Mouse (Mus musculus) bone marrow, adult 2 months (tissue): ENCODE data around the gene Pdhx.

Experiments
- CTCF ChIP-seq: fragments of 200-500 bp; IDR thresholded peaks from 2 replicates; pipeline ENCODE4 v1.5.1; 2011; ENCODE audit warnings: low read length, control low read depth; ENCODE audit not compliant: control insufficient read depth, insufficient read depth
- POLR2A ChIP-seq: fragments of 200-500 bp; IDR thresholded peaks from 2 replicates; pipeline ENCODE4 v1.6.1; 2011; ENCODE audit warnings: low read depth, mild to moderate bottlenecking, control low read depth, low read length, borderline replicate concordance; ENCODE audit not compliant: control insufficient read depth

DNA sequence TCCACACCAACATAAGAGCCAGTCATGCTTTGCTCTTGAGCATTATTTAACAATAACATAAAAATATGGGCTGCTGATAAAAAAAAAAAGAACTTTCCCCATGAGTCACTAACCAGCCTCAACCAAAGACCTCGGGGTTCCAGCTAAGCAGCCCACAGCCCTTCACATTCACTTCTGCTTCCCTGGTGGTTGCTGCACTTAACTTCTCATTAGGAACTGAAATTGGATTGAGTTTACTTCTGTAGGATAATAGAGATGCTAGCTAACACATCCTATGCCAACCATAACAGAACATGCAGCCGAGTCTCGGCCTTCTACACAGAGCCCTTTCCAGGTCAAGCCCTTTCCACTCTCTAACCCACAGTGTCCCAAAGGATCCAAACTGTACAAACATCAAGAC, 65.1 kb downstream of the Pdhx start:
- TF ChIP-seq CTCF = no peak
- no peak for TF ChIP-seq POLR2A
